Mouse (Mus musculus) forebrain, postnatal 0 days (tissue): ENCODE measurements at regions not wholly inside any gene's neighbourhood (a gene's known extent, or its start where the extent isn't known, plus 50 kb on each side); places are given as distances from the start of the nearest gene placed in this dataset.

Experiments used
- ATAC-seq: fragments of 200-750 bp; cut with Nextera tagmentation; 2 replicates; pipeline ENCODE4 v1.8.0; 2017; ENCODE audit warnings: mild to moderate bottlenecking, moderate library complexity
- DNase-seq: peaks from one replicate; pipeline ENCODE4 v3.0.0-alpha.2; 2015
- H3K27ac ChIP-seq: fragments of 300-500 bp; sonication (generic); 2 replicates; pipeline ENCODE4 v1.5.1; 2014; ENCODE audit warnings: low read depth, mild to moderate bottlenecking, antibody characterized with exemption, low read length, moderate library complexity, mixed read lengths
- H3K27me3 ChIP-seq: fragments of 300-500 bp; sonication (generic); 2 replicates; pipeline ENCODE4 v1.6.1; 2014; ENCODE audit warnings: mild to moderate bottlenecking, low read length, mixed read lengths; ENCODE audit not compliant: insufficient read depth
- H3K36me3 ChIP-seq: fragments of 300-500 bp; sonication (generic); 2 replicates; pipeline ENCODE4 v1.6.1; 2014; ENCODE audit warnings: mild to moderate bottlenecking, moderate library complexity; ENCODE audit not compliant: insufficient read depth
- H3K4me1 ChIP-seq: fragments of 300-500 bp; sonication (generic); 2 replicates; pipeline ENCODE4 v1.6.1; 2014; ENCODE audit warnings: antibody characterized with exemption; ENCODE audit not compliant: insufficient read depth
- H3K4me2 ChIP-seq: fragments of 300-500 bp; sonication (generic); 2 replicates; pipeline ENCODE4 v1.6.1; 2014; ENCODE audit warnings: low read depth, mild to moderate bottlenecking, moderate library complexity
- H3K4me3 ChIP-seq: fragments of 300-500 bp; sonication (generic); 2 replicates; pipeline ENCODE4 v1.5.1; 2014; ENCODE audit warnings: low read depth, low read length, mixed read lengths
- H3K9ac ChIP-seq: fragments of 300-500 bp; sonication (generic); 2 replicates; pipeline ENCODE4 v1.6.1; 2014; ENCODE audit warnings: mild to moderate bottlenecking
- H3K9me3 ChIP-seq: fragments of 300-500 bp; sonication (generic); 2 replicates; pipeline ENCODE4 v1.6.1; 2016; ENCODE audit warnings: low read length
- CTCF ChIP-seq: sonication (generic); IDR thresholded peaks from 2 replicates; pipeline ENCODE4 v1.5.1; 2016; ENCODE audit warnings: antibody characterized with exemption, control low read depth, low read depth
- WGBS: fragments of 180-500 bp; shearing (Covaris S2); extraction: QIAGEN DNeasy Blood & Tissue Kit; methylation state at CpG from one replicate; pipeline ENCODE4 v1.1.7; 2014; 5-methylcytosine and 5-hydroxymethylcytosine counted together

DNA sequence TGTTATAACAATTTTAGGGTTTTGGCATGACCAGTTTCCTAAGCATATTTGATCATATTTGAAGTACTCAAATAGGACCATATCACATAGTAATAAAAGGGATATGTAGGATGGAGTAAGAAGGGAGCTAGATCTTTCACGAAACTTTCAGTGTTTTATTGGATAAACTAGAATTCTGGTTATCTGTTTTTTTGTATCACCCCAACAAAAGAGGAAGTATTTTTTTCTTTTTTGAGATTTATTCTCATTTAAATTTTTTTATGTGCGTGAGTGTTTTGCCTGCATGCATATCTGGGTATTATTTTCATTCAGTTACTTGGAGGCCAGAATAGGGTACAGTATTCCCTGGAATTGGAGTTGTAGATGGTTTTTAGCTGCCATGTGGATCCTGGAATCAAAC lies 50.3 kb upstream of the P2ry10 start:
- Histone ChIP-seq H3K27me3 (no peaks in the 10 kb centered on the region), H3K9ac (no peak overlapping the region), H3K36me3 (no peaks in the 10 kb centered on the region), H3K4me2 (no peak overlapping the region), H3K27ac (no peak overlapping the region), H3K4me1 (no peaks in the 10 kb centered on the region), H3K9me3 (no peaks in the 10 kb centered on the region), H3K4me3 (no peak overlapping the region)
- DNase-seq (no peak), ATAC-seq (no peak)
- TF ChIP-seq CTCF = no peak
- WGBS = 80% methylated on average over 2 of the region's 2 CpGs
